Mouse (Mus musculus): ENCODE data around the gene Kcnn4.

DNA sequence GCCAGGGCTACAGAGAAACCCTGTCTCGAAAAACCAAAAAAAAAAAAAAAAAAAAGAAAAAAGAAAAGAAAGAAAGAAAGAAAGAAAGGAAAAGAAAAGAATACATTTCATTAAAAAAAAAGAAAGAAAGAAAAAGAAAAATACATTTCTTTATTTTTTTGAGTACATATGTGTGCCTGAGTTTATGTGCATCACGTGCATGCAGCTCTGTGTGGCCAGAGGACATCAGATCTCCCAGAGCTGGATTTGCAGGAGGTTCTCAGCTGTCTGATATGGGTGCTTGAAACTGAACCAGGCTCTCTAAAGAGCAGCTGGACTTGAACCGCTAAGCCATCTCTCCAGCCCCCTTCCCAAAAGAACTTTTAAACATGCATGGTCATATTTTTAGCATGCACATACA, 24.0 kb downstream of the Kcnn4 start:
- TF ChIP-seq CTCF (IDR thresholded peaks at IDR 0.05; ENCODE audit: control insufficient read depth, insufficient read depth, insufficient read length) (no peak), USF1 (IDR thresholded peaks at IDR 0.05; ENCODE audit: low read depth) (no peak), CEBPB (IDR thresholded peaks at IDR 0.05; ENCODE audit: low read depth) (no peak), FOSL1 (IDR thresholded peaks at IDR 0.05; ENCODE audit: insufficient read depth, low read length, poor library complexity, severe bottlenecking) (no peak), MYOG (IDR thresholded peaks at IDR 0.05; ENCODE audit: control insufficient read depth, extremely low read depth, insufficient read length) (no peak), MAX (IDR thresholded peaks at IDR 0.05) (no peak), MYOD1 (IDR thresholded peaks at IDR 0.05; ENCODE audit: control insufficient read depth, insufficient read length, low read depth) (no peak)

Measured in C2C12 (cell line).